Mouse (Mus musculus): ENCODE data around the gene Dcst2. TPM values are rescaled to one million over a fixed set of nuclear protein-coding genes. Genes with fewer than 3 reads are reported as not detected.

Gene Dcst2
- polyA plus RNA-seq, 2 experiments, result 0.03 to 0.04 TPM

- H3K36me3 ChIP-seq (replicated peaks; ENCODE audit: control insufficient read depth, insufficient read depth, low read depth), result peaks cover 40% of the 10 kb centered on the region
- WGBS (ENCODE audit: insufficient replicate concordance), result 38% methylated on average over 5 of the region's 5 CpGs
- no peaks in the 10 kb centered on the region for H3K27me3 ChIP-seq (ENCODE audit: control insufficient read depth, insufficient read depth, low read length)
- no peaks in the 10 kb centered on the region for H3K9me3 ChIP-seq (ENCODE audit: control insufficient read depth, low read length)
- H3K4me2 ChIP-seq (ENCODE audit: low read depth), result peak overlapping the region; percentile 61
- DNase-seq (ENCODE audit: low read depth in 3 of 3, low spot score in 3 of 3) (no peak), ATAC-seq (ENCODE audit: insufficient read depth) (peak; percentile 28)
- peak overlapping the region in 1 of 2 experiments; percentile 8; a peak in 3 of 4 replicates for H3K4me3 ChIP-seq (ENCODE audit: insufficient read depth in 1 of 2, low read depth in 2 of 2, low read length in 2 of 2)
- no peak for TF ChIP-seq CTCF (IDR thresholded peaks at IDR 0.05; ENCODE audit: low read depth)
- H3K9ac ChIP-seq (replicated peaks), result peak overlapping the region; percentile 27; the same call in 1 of the 2 replicates
- peak overlapping the region; percentile 59 for H3K27ac ChIP-seq
- H3K4me1 ChIP-seq (replicated peaks; ENCODE audit: control insufficient read depth in 2 of 2, insufficient read depth in 2 of 2, low read length in 1 of 2), result peaks cover 49 to 62% of the 10 kb centered on the region in 2 experiments
Measured at GRCm38 (mm10) chr3:89424416-89425140, 62.8 kb downstream of the Dcst2 start.

GRCm38 (mm10) chr3:89425141-89425525 is 63.4 kb downstream of the Dcst2 start:
- peaks cover 40% of the 10 kb centered on the region for H3K36me3 ChIP-seq (replicated peaks; ENCODE audit: control insufficient read depth, insufficient read depth, low read depth)
- no peak for ATAC-seq (ENCODE audit: insufficient read depth)
- H3K9me3 ChIP-seq (ENCODE audit: control insufficient read depth, low read length), result no peaks in the 10 kb centered on the region
- DNase-seq (ENCODE audit: low read depth in 3 of 3, low spot score in 3 of 3), result no peak
- H3K4me3 ChIP-seq (ENCODE audit: insufficient read depth in 1 of 2, low read depth in 2 of 2, low read length in 2 of 2), result peak overlapping the region in 1 of 2 experiments; percentile 16; a peak in 2 of 4 replicates
- H3K27ac ChIP-seq, result peak overlapping the region; percentile 59
- WGBS (ENCODE audit: insufficient replicate concordance), result 70% methylated on average over 5 of the region's 5 CpGs
- H3K4me2 ChIP-seq (ENCODE audit: low read depth), result peak overlapping the region; percentile 61
- no peaks in the 10 kb centered on the region for H3K27me3 ChIP-seq (ENCODE audit: control insufficient read depth, insufficient read depth, low read length)
- peak overlapping the region; percentile 39 for H3K9ac ChIP-seq (replicated peaks)
- H3K4me1 ChIP-seq (replicated peaks; ENCODE audit: control insufficient read depth in 2 of 2, insufficient read depth in 2 of 2, low read length in 1 of 2), result peaks cover 44 to 57% of the 10 kb centered on the region in 2 experiments
- TF ChIP-seq EP300 (IDR thresholded peaks at IDR 0.05; ENCODE audit: low read depth) (no peak), CTCF (IDR thresholded peaks at IDR 0.05; ENCODE audit: low read depth) (no peak)

DNA sequence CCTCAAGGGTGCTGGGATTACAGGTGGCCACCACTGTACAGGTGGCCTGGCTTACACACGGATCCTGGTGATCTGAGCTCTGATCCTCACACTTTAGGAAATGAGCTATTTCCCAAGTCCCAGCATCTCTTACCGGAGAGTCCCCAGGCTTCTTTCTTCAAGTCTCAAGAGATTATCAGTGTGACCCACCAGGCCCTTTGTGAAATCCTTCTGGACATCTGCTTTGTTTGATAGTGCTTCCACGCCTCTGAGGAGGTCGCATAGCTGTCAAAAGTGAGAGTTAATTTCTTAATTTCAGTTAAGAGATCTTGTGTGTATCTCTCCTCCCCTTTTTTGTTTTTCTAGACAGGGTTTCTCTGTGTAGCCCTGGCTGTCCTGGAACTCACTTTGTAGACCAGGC is 64.1 kb downstream of the Dcst2 start:
- ATAC-seq (ENCODE audit: insufficient read depth) (peak; percentile 4; the same call in 1 of the 2 replicates), DNase-seq (ENCODE audit: low read depth in 3 of 3, low spot score in 3 of 3) (peak; percentile 72 to 78 (median 77))
- Histone ChIP-seq H3K9me3 (ENCODE audit: control insufficient read depth, low read length) (no peaks in the 10 kb centered on the region), H3K27me3 (ENCODE audit: control insufficient read depth, insufficient read depth, low read length) (no peaks in the 10 kb centered on the region), H3K4me2 (ENCODE audit: low read depth) (peak overlapping the region; percentile 61), H3K4me3 (ENCODE audit: insufficient read depth in 1 of 2, low read depth in 2 of 2, low read length in 2 of 2) (peak overlapping the region; percentile 31 to 33), H3K9ac (replicated peaks) (peak overlapping the region; percentile 56), H3K27ac (peak overlapping the region; percentile 59), H3K4me1 (replicated peaks; ENCODE audit: control insufficient read depth in 2 of 2, insufficient read depth in 2 of 2, low read length in 1 of 2) (peaks cover 39 to 52% of the 10 kb centered on the region in 2 experiments), H3K36me3 (replicated peaks; ENCODE audit: control insufficient read depth, insufficient read depth, low read depth) (peaks cover 40% of the 10 kb centered on the region)
- 9% methylated on average over 4 of the region's 4 CpGs for WGBS (ENCODE audit: insufficient replicate concordance)
- TF ChIP-seq CTCF (IDR thresholded peaks at IDR 0.05; ENCODE audit: low read depth) (no peak), EP300 (IDR thresholded peaks at IDR 0.05; ENCODE audit: low read depth) (peak; percentile 83)

Other genes with a start within 250 kb of the Dcst2 start
- gene Pklr, start 225.8 kb upstream of the Dcst2 start, polyA plus RNA-seq (2012; rRNA removed), result 132 and 143 TPM in 2 replicates
- gene Pklr, start 225.8 kb upstream of the Dcst2 start, polyA plus RNA-seq (2014; fragmentation: Nextera tagmentation; extraction: Ambion mirVana), result 79.8 and 97.5 TPM in 2 replicates
- 0.23 and 0.31 TPM in 2 replicates for gene Hcn3, start 201.8 kb upstream of the Dcst2 start, polyA plus RNA-seq (2012; rRNA removed)
- gene Hcn3, start 201.8 kb upstream of the Dcst2 start, polyA plus RNA-seq (2014; fragmentation: Nextera tagmentation; extraction: Ambion mirVana), result 0.55 and 0.56 TPM in 2 replicates
- 26.1 and 28.8 TPM in 2 replicates for gene Clk2, start 197.2 kb upstream of the Dcst2 start, polyA plus RNA-seq (2012; rRNA removed)
- 6.7 and 7.2 TPM in 2 replicates for gene Clk2, start 197.2 kb upstream of the Dcst2 start, polyA plus RNA-seq (2014; fragmentation: Nextera tagmentation; extraction: Ambion mirVana)
- gene Scamp3, start 184.5 kb upstream of the Dcst2 start, polyA plus RNA-seq (2012; rRNA removed), result 35.3 and 46.3 TPM in 2 replicates
- 41.0 and 44.2 TPM in 2 replicates for gene Scamp3, start 184.5 kb upstream of the Dcst2 start, polyA plus RNA-seq (2014; fragmentation: Nextera tagmentation; extraction: Ambion mirVana)
- gene Fam189b, start 178.8 kb upstream of the Dcst2 start, polyA plus RNA-seq (2012; rRNA removed), result 3.6 and 3.9 TPM in 2 replicates
- gene Fam189b, start 178.8 kb upstream of the Dcst2 start, polyA plus RNA-seq (2014; fragmentation: Nextera tagmentation; extraction: Ambion mirVana), result 1.7 and 2.6 TPM in 2 replicates
- gene Gba, start 159.0 kb upstream of the Dcst2 start, polyA plus RNA-seq (2012; rRNA removed), result 16.5 and 19.9 TPM in 2 replicates
- gene Gba, start 159.0 kb upstream of the Dcst2 start, polyA plus RNA-seq (2014; fragmentation: Nextera tagmentation; extraction: Ambion mirVana), result 20.7 and 21.2 TPM in 2 replicates
- gene Thbs3, start 146.8 kb upstream of the Dcst2 start, polyA plus RNA-seq (2012; rRNA removed), result 0.96 and 1.7 TPM in 2 replicates
- 0.44 and 0.79 TPM in 2 replicates for gene Thbs3, start 146.8 kb upstream of the Dcst2 start, polyA plus RNA-seq (2014; fragmentation: Nextera tagmentation; extraction: Ambion mirVana)
- 71.7 and 83.2 TPM in 2 replicates for gene Mtx1, start 134.9 kb upstream of the Dcst2 start, polyA plus RNA-seq (2012; rRNA removed)
- gene Mtx1, start 134.9 kb upstream of the Dcst2 start, polyA plus RNA-seq (2014; fragmentation: Nextera tagmentation; extraction: Ambion mirVana), result 101 TPM in 2 replicates
- 0.02 and 0.18 TPM in 2 replicates for gene Muc1, start 132.9 kb upstream of the Dcst2 start, polyA plus RNA-seq (2012; rRNA removed)
- gene Muc1, start 132.9 kb upstream of the Dcst2 start, polyA plus RNA-seq (2014; fragmentation: Nextera tagmentation; extraction: Ambion mirVana), result 0.08 and 0.11 TPM in 2 replicates
- 26.3 and 26.4 TPM in 2 replicates for gene Krtcap2, start 116.0 kb upstream of the Dcst2 start, polyA plus RNA-seq (2012; rRNA removed)
- 117 and 138 TPM in 2 replicates for gene Krtcap2, start 116.0 kb upstream of the Dcst2 start, polyA plus RNA-seq (2014; fragmentation: Nextera tagmentation; extraction: Ambion mirVana)
- gene Trim46, start 115.7 kb upstream of the Dcst2 start, polyA plus RNA-seq (2012; rRNA removed), result 0.29 and 0.41 TPM in 2 replicates
- gene Trim46, start 115.7 kb upstream of the Dcst2 start, polyA plus RNA-seq (2014; fragmentation: Nextera tagmentation; extraction: Ambion mirVana), result 0.05 TPM in 1 of 2 replicates, not detected in the other
- gene Dpm3, start 102.6 kb upstream of the Dcst2 start, polyA plus RNA-seq (2012; rRNA removed), result 89.7 and 115 TPM in 2 replicates
- 64.3 and 65.8 TPM in 2 replicates for gene Dpm3, start 102.6 kb upstream of the Dcst2 start, polyA plus RNA-seq (2014; fragmentation: Nextera tagmentation; extraction: Ambion mirVana)
- 16.5 and 21.8 TPM in 2 replicates for gene Slc50a1, start 91.4 kb upstream of the Dcst2 start, polyA plus RNA-seq (2012; rRNA removed)
- 17.3 and 18.7 TPM in 2 replicates for gene Slc50a1, start 91.4 kb upstream of the Dcst2 start, polyA plus RNA-seq (2014; fragmentation: Nextera tagmentation; extraction: Ambion mirVana)
- gene Efna1, start 80.8 kb upstream of the Dcst2 start, polyA plus RNA-seq (2012; rRNA removed), result 3.6 and 3.7 TPM in 2 replicates
- 2.9 TPM in 2 replicates for gene Efna1, start 80.8 kb upstream of the Dcst2 start, polyA plus RNA-seq (2014; fragmentation: Nextera tagmentation; extraction: Ambion mirVana)
- gene Efna3, start 39.0 kb upstream of the Dcst2 start, polyA plus RNA-seq (2012; rRNA removed), result 0.06 and 0.13 TPM in 2 replicates
- gene Efna3, start 39.0 kb upstream of the Dcst2 start, polyA plus RNA-seq (2014; fragmentation: Nextera tagmentation; extraction: Ambion mirVana), result 0.05 and 0.08 TPM in 2 replicates
- 0.81 and 0.92 TPM in 2 replicates for gene Efna4, start 23.9 kb upstream of the Dcst2 start, polyA plus RNA-seq (2012; rRNA removed)
- 0.62 and 0.78 TPM in 2 replicates for gene Efna4, start 23.9 kb upstream of the Dcst2 start, polyA plus RNA-seq (2014; fragmentation: Nextera tagmentation; extraction: Ambion mirVana)
- gene Adam15, start 12.0 kb upstream of the Dcst2 start, polyA plus RNA-seq (2012; rRNA removed), result 6.2 TPM in 2 replicates
- 4.0 and 4.9 TPM in 2 replicates for gene Adam15, start 12.0 kb upstream of the Dcst2 start, polyA plus RNA-seq (2014; fragmentation: Nextera tagmentation; extraction: Ambion mirVana)
- 0.03 TPM in 1 of 2 replicates, not detected in the other for gene Dcst1, start 3.3 kb downstream of the Dcst2 start, polyA plus RNA-seq (2012; rRNA removed)
- gene Dcst1, start 3.3 kb downstream of the Dcst2 start, polyA plus RNA-seq (2014; fragmentation: Nextera tagmentation; extraction: Ambion mirVana), result not detected in 2 replicates
- 5.4 and 6.9 TPM in 2 replicates for gene Zbtb7b, start 32.8 kb downstream of the Dcst2 start, polyA plus RNA-seq (2012; rRNA removed)
- gene Zbtb7b, start 32.8 kb downstream of the Dcst2 start, polyA plus RNA-seq (2014; fragmentation: Nextera tagmentation; extraction: Ambion mirVana), result 0.95 and 1.2 TPM in 2 replicates
- 0.75 and 0.76 TPM in 2 replicates for gene Lenep, start 40.8 kb downstream of the Dcst2 start, polyA plus RNA-seq (2012; rRNA removed)
- gene Lenep, start 40.8 kb downstream of the Dcst2 start, polyA plus RNA-seq (2014; fragmentation: Nextera tagmentation; extraction: Ambion mirVana), result not detected in 2 replicates
- 8.7 and 9.2 TPM in 2 replicates for gene Flad1, start 49.9 kb downstream of the Dcst2 start, polyA plus RNA-seq (2012; rRNA removed)
- 13.0 and 13.2 TPM in 2 replicates for gene Flad1, start 49.9 kb downstream of the Dcst2 start, polyA plus RNA-seq (2014; fragmentation: Nextera tagmentation; extraction: Ambion mirVana)
- 133 and 172 TPM in 2 replicates for gene Cks1b, start 56.4 kb downstream of the Dcst2 start, polyA plus RNA-seq (2012; rRNA removed)
- 288 and 295 TPM in 2 replicates for gene Cks1b, start 56.4 kb downstream of the Dcst2 start, polyA plus RNA-seq (2014; fragmentation: Nextera tagmentation; extraction: Ambion mirVana)
- 36.9 and 38.8 TPM in 2 replicates for gene Shc1, start 56.5 kb downstream of the Dcst2 start, polyA plus RNA-seq (2012; rRNA removed)
- gene Shc1, start 56.5 kb downstream of the Dcst2 start, polyA plus RNA-seq (2014; fragmentation: Nextera tagmentation; extraction: Ambion mirVana), result 27.5 and 30.6 TPM in 2 replicates
- gene Pygo2, start 68.2 kb downstream of the Dcst2 start, polyA plus RNA-seq (2012; rRNA removed), result 12.9 and 15.2 TPM in 2 replicates
- gene Pygo2, start 68.2 kb downstream of the Dcst2 start, polyA plus RNA-seq (2014; fragmentation: Nextera tagmentation; extraction: Ambion mirVana), result 8.4 and 10.7 TPM in 2 replicates
- gene Pbxip1, start 74.7 kb downstream of the Dcst2 start, polyA plus RNA-seq (2012; rRNA removed), result 2.2 and 3.1 TPM in 2 replicates
- gene Pbxip1, start 74.7 kb downstream of the Dcst2 start, polyA plus RNA-seq (2014; fragmentation: Nextera tagmentation; extraction: Ambion mirVana), result 2.8 and 3.3 TPM in 2 replicates
- gene Pmvk, start 92.6 kb downstream of the Dcst2 start, polyA plus RNA-seq (2012; rRNA removed), result 23.4 and 32.2 TPM in 2 replicates
- 32.1 and 36.5 TPM in 2 replicates for gene Pmvk, start 92.6 kb downstream of the Dcst2 start, polyA plus RNA-seq (2014; fragmentation: Nextera tagmentation; extraction: Ambion mirVana)
- gene Kcnn3, start 158.2 kb downstream of the Dcst2 start, polyA plus RNA-seq (2012; rRNA removed), result 0.02 and 0.03 TPM in 2 replicates
- gene Kcnn3, start 158.2 kb downstream of the Dcst2 start, polyA plus RNA-seq (2014; fragmentation: Nextera tagmentation; extraction: Ambion mirVana), result not detected in 2 replicates

Measured in liver, embryonic 14.5 days (tissue).